Comparison of ENCODE assay signal across 9 mouse cellular contexts in genomic region chr14:49234788-49235515, GRCm38 (mm10). TPM values are rescaled to one million over a fixed set of nuclear protein-coding genes. Genes with fewer than 3 reads are reported as not detected.
DNase-seq lines count a peak whose midpoint lies in the region; ATAC-seq and TF ChIP-seq lines count a peak whose summit lies in the region.
"Had no signal": no experiment of that assay in that cellular context is flagged by ENCODE, and none has a peak within 500 bp of the region (broad histone marks: within the 10 kb centered on the region; RNA-seq: fewer than 3 reads in every experiment).

No protein-coding gene starts in this region.

- H3K36me3 ChIP-seq in intestine, postnatal 0 days (ENCODE audit: control insufficient read depth, insufficient read depth): no peaks in the 10 kb centered on the region
- H3K36me3 ChIP-seq in intestine, embryonic 15.5 days: no peaks in the 10 kb centered on the region
- H3K36me3 ChIP-seq in neural tube, embryonic 11.5 days (ENCODE audit: control insufficient read depth, insufficient read depth, low read length): no peaks in the 10 kb centered on the region

- no peak overlapping the region for H3K9ac ChIP-seq in intestine, postnatal 0 days (ENCODE audit: low read depth, low read length)
- no peak overlapping the region for H3K9ac ChIP-seq in intestine, embryonic 15.5 days
- no peak overlapping the region for H3K9ac ChIP-seq in neural tube, embryonic 11.5 days (ENCODE audit: low read length)

- intact Hi-C loops in gastrocnemius, postnatal 14 days (cut with DNase I; ENCODE audit: low total_unique reads): loop anchor here (10.0 kb wide), 1 partner anchor 500 kb away; no protein-coding TSS in a partner anchor

- H3K4me2 ChIP-seq in intestine, postnatal 0 days (replicated peaks; ENCODE audit: low read depth): no peak overlapping the region
- no peak overlapping the region for H3K4me2 ChIP-seq in intestine, embryonic 15.5 days (replicated peaks)
- no peak overlapping the region for H3K4me2 ChIP-seq in neural tube, embryonic 11.5 days (ENCODE audit: low read depth)

- H3K27me3 ChIP-seq in intestine, postnatal 0 days (replicated peaks; ENCODE audit: control insufficient read depth, insufficient read depth, low read length): no peaks in the 10 kb centered on the region
- H3K27me3 ChIP-seq in intestine, embryonic 15.5 days (replicated peaks): no peaks in the 10 kb centered on the region
- no peaks in the 10 kb centered on the region for H3K27me3 ChIP-seq in neural tube, embryonic 11.5 days (ENCODE audit: control insufficient read depth, insufficient read depth, low read length)

- no peak for ATAC-seq in intestine, postnatal 0 days
- no peak; the same call in 1 of the 2 replicates for ATAC-seq in intestine, embryonic 15.5 days
- ATAC-seq in neural tube, embryonic 11.5 days (ENCODE audit: insufficient read depth, low FRiP score, low TSS enrichment): no peak

- no peaks in the 10 kb centered on the region for H3K9me3 ChIP-seq in intestine, postnatal 0 days (ENCODE audit: control insufficient read depth)
- no peaks in the 10 kb centered on the region for H3K9me3 ChIP-seq in intestine, embryonic 15.5 days
- H3K9me3 ChIP-seq in neural tube, embryonic 11.5 days (ENCODE audit: control insufficient read depth, low read length): no peaks in the 10 kb centered on the region

- peak; percentile 85 for TF ChIP-seq CTCF in intestine, postnatal 0 days (IDR thresholded peaks at IDR 0.05; ENCODE audit: low read depth)

- no peaks in the 10 kb centered on the region for H3K4me1 ChIP-seq in intestine, postnatal 0 days (replicated peaks; ENCODE audit: control insufficient read depth, insufficient read depth, low read length)
- H3K4me1 ChIP-seq in intestine, embryonic 15.5 days (replicated peaks): no peaks in the 10 kb centered on the region
- H3K4me1 ChIP-seq in neural tube, embryonic 11.5 days (ENCODE audit: control insufficient read depth, insufficient read depth, low read length): no peaks in the 10 kb centered on the region

- 56% methylated on average over 9 of the region's 9 CpGs for WGBS in intestine, postnatal 0 days
- WGBS in intestine, embryonic 15.5 days: 56% methylated on average over 9 of the region's 9 CpGs
- 60% methylated on average over 9 of the region's 9 CpGs for WGBS in large intestine, adult 2 months
- WGBS in neural tube, embryonic 11.5 days: 48% methylated on average over 9 of the region's 9 CpGs

- H3K4me3 ChIP-seq in intestine, postnatal 0 days (ENCODE audit: low read depth, low read length): no peak overlapping the region
- H3K4me3 ChIP-seq in intestine, embryonic 15.5 days (replicated peaks): no peak overlapping the region
- no peak overlapping the region for H3K4me3 ChIP-seq in neural tube, embryonic 11.5 days (ENCODE audit: low read depth, low read length)

- peak; percentile 92 for DNase-seq in CD4-positive, CD25-positive, alpha-beta regulatory T cell, adult 2 months (ENCODE audit: low read depth, low spot score)
- peak; percentile 43 for DNase-seq in WW6 (ENCODE audit: low read depth, low spot score)
- peak; percentile 20 for DNase-seq in embryo, embryonic 11.5 days (ENCODE audit: low read depth, low spot score)
- peak; percentile 38 for DNase-seq in large intestine, adult 2 months (ENCODE audit: low read depth, low spot score)
- peak; percentile 40 for DNase-seq in neural tube, embryonic 11.5 days (ENCODE audit: low spot score)
- DNase-seq in gastrocnemius, postnatal 14 days: no peak

- no peak overlapping the region for H3K27ac ChIP-seq in intestine, postnatal 0 days (ENCODE audit: low read depth, low read length)
- no peak overlapping the region for H3K27ac ChIP-seq in intestine, embryonic 15.5 days
- H3K27ac ChIP-seq in neural tube, embryonic 11.5 days (ENCODE audit: low read depth, low read length): no peak overlapping the region
- H3K27ac ChIP-seq: macrophage had no signal

RNA-seq across cellular contexts. Expression of gene ccdc198, which starts 10.3 kb away (rescaled TPM):
- polyA plus RNA-seq in intestine, postnatal 0 days (2015; fragmentation: Nextera tagmentation; extraction: Ambion mirVana): 135 and 146 TPM in 2 replicates
- 92.0 and 94.3 TPM in 2 replicates for polyA plus RNA-seq in intestine, embryonic 15.5 days (2015; fragmentation: Nextera tagmentation; extraction: Ambion mirVana)
- polyA plus RNA-seq in large intestine, adult 2 months (2012; rRNA removed): 1.8 and 8.2 TPM in 2 replicates
- polyA plus RNA-seq in neural tube, embryonic 11.5 days (2014; fragmentation: Nextera tagmentation; extraction: Ambion mirVana): 0.46 and 0.87 TPM in 2 replicates
- not detected for total RNA-seq in gastrocnemius, postnatal 14 days (2021)
- polyA plus RNA-seq: macrophage had no signal

Comparison
In these comparisons a context has a peak if more than half of its experiments do, and no peak if none do; other contexts are left out.
1. RNA of gene ccdc198, which starts 10.3 kb away (polyA plus RNA-seq): 135 to 146 TPM in intestine, postnatal 0 days and 92.0 to 94.3 TPM in intestine, embryonic 15.5 days; 1.8 to 8.2 TPM in large intestine, adult 2 months and 0.46 to 0.87 TPM in neural tube, embryonic 11.5 days; every median in the first group is over 10 times any median in the second.